Mouse (Mus musculus): ENCODE data around the gene Man2b2. TPM values are rescaled to one million over a fixed set of nuclear protein-coding genes. Genes with fewer than 3 reads are reported as not detected.

Gene Man2b2
- polyA plus RNA-seq, 1 experiment from 2014 or later: 17.0 TPM

- Histone ChIP-seq H3K4me1 (ENCODE audit: insufficient read depth) (no peaks in the 10 kb centered on the region), H3K27ac (ENCODE audit: low read depth) (no peak overlapping the region), H3K9me3 (ENCODE audit: low read length) (no peaks in the 10 kb centered on the region), H3K4me2 (ENCODE audit: low read depth, low read length) (no peak overlapping the region), H3K36me3 (replicated peaks; ENCODE audit: insufficient read depth, low read length) (no peaks in the 10 kb centered on the region), H3K9ac (replicated peaks) (no peak overlapping the region), H3K4me3 (ENCODE audit: low read depth, low read length) (no peak overlapping the region), H3K27me3 (ENCODE audit: insufficient read depth, low read length) (peaks cover 57% of the 10 kb centered on the region)
- WGBS (ENCODE audit: insufficient replicate concordance): 2% methylated on average over 56 of the region's 56 CpGs
- no peak for TF ChIP-seq EP300 (IDR thresholded peaks at IDR 0.05; ENCODE audit: low read depth)
- TF ChIP-seq CTCF (IDR thresholded peaks at IDR 0.05; ENCODE audit: low read depth): no peak
- DNase-seq (no peak), ATAC-seq (no peak)
Measured at GRCm38 (mm10) chr5:36869578-36870236, 39.3 kb upstream of the Man2b2 start.

DNA sequence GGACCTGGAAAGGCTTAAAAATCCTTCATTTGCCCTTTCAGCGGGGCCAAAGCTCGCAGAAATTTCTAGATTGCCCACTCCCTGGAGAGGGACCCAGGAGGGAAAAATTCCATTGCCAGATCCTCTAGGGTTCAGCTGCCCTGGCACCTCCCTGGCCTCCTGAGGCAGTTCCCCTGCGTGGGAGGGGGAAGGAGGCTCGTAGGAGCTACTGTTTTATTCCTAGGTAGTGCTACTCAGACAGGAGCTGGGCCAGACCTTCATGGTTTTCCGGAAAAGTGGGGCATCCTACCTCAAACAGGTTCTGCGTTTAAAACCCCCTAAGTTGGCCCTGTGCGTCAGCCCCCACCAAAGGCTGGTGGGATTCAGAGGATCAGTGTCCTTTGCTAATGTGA lies 38.7 kb upstream of the Man2b2 start:
- DNase-seq (no peak), ATAC-seq (no peak)
- H3K4me3 ChIP-seq (ENCODE audit: low read depth, low read length): no peak overlapping the region
- WGBS (ENCODE audit: insufficient replicate concordance): 2% methylated on average over 7 of the region's 7 CpGs
- H3K4me1 ChIP-seq (ENCODE audit: insufficient read depth): no peaks in the 10 kb centered on the region
- peaks cover 57% of the 10 kb centered on the region for H3K27me3 ChIP-seq (ENCODE audit: insufficient read depth, low read length)
- no peak overlapping the region for H3K9ac ChIP-seq (replicated peaks)
- no peaks in the 10 kb centered on the region for H3K36me3 ChIP-seq (replicated peaks; ENCODE audit: insufficient read depth, low read length)
- no peak overlapping the region for H3K4me2 ChIP-seq (ENCODE audit: low read depth, low read length)
- TF ChIP-seq EP300 (IDR thresholded peaks at IDR 0.05; ENCODE audit: low read depth): no peak
- no peak for TF ChIP-seq CTCF (IDR thresholded peaks at IDR 0.05; ENCODE audit: low read depth)
- H3K27ac ChIP-seq (ENCODE audit: low read depth): no peak overlapping the region
- H3K9me3 ChIP-seq (ENCODE audit: low read length): no peaks in the 10 kb centered on the region

- H3K27me3 ChIP-seq (ENCODE audit: insufficient read depth, low read length): peaks cover 57% of the 10 kb centered on the region
- no peak for DNase-seq
- TF ChIP-seq CTCF (IDR thresholded peaks at IDR 0.05; ENCODE audit: low read depth) (no peak), EP300 (IDR thresholded peaks at IDR 0.05; ENCODE audit: low read depth) (no peak)
- H3K4me2 ChIP-seq (ENCODE audit: low read depth, low read length): 0 out of 2 replicates have a peak within 1 kb of the TSS, but pooled peaks have one; percentile 13
- H3K9ac ChIP-seq (replicated peaks): no peak within 1 kb of the TSS
- no peak within 1 kb of the TSS for H3K4me3 ChIP-seq (ENCODE audit: low read depth, low read length)
- no peaks in the 10 kb centered on the region for H3K9me3 ChIP-seq (ENCODE audit: low read length)
- no peak for ATAC-seq
- H3K36me3 ChIP-seq (replicated peaks; ENCODE audit: insufficient read depth, low read length): no peaks in the 10 kb centered on the region
- H3K4me1 ChIP-seq (ENCODE audit: insufficient read depth): no peaks in the 10 kb centered on the region
- WGBS (ENCODE audit: insufficient replicate concordance): 2% methylated on average over 68 of the region's 108 CpGs
- no peak within 1 kb of the TSS for H3K27ac ChIP-seq (ENCODE audit: low read depth)
Measured at GRCm38 (mm10) chr5:36868266-36869090, 38.0 kb upstream of the Man2b2 start, which contains the start of gene Ppp2r2c. Gene Ppp2r2c, plus strand, starts transcription at chr5:36868513.

DNA sequence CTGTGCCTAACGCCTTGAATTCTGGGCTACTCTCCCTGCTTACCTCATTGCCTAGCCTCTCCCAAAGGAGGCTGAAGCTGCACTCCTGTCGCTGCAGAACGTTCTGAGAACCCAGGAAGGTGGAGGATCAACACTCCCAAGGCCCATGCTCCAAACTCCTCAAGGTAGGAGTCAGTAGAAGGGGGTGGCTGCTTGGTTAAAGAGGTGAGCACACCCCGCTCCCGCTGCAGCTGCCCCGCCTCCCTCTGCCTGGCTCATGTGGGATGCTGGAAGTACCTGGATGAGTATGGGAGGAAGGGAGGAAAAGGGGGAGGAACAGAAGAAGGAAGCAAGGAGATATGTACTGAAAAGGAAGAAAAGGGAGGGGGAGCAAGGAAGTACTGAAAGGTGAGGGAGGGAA lies 37.1 kb upstream of the Man2b2 start:
- Histone ChIP-seq H3K27me3 (ENCODE audit: insufficient read depth, low read length) (peaks cover 55% of the 10 kb centered on the region), H3K9me3 (ENCODE audit: low read length) (no peaks in the 10 kb centered on the region), H3K9ac (replicated peaks) (no peak overlapping the region), H3K4me3 (ENCODE audit: low read depth, low read length) (no peak overlapping the region), H3K4me1 (ENCODE audit: insufficient read depth) (no peaks in the 10 kb centered on the region), H3K36me3 (replicated peaks; ENCODE audit: insufficient read depth, low read length) (no peaks in the 10 kb centered on the region), H3K4me2 (ENCODE audit: low read depth, low read length) (no peak overlapping the region), H3K27ac (ENCODE audit: low read depth) (no peak overlapping the region)
- 8% methylated on average over 6 of the region's 6 CpGs for WGBS (ENCODE audit: insufficient replicate concordance)
- no peak for DNase-seq
- TF ChIP-seq CTCF (IDR thresholded peaks at IDR 0.05; ENCODE audit: low read depth): no peak
- TF ChIP-seq EP300 (IDR thresholded peaks at IDR 0.05; ENCODE audit: low read depth): no peak
- no peak for ATAC-seq

- TF ChIP-seq CTCF (IDR thresholded peaks at IDR 0.05; ENCODE audit: low read depth) (no peak), EP300 (IDR thresholded peaks at IDR 0.05; ENCODE audit: low read depth) (no peak)
- H3K9ac ChIP-seq (replicated peaks): no peak overlapping the region
- no peak overlapping the region for H3K27ac ChIP-seq (ENCODE audit: low read depth)
- 56% methylated on average over 7 of the region's 7 CpGs for WGBS (ENCODE audit: insufficient replicate concordance)
- no peaks in the 10 kb centered on the region for H3K4me1 ChIP-seq (ENCODE audit: insufficient read depth)
- ATAC-seq (no peak), DNase-seq (no peak)
- no peak overlapping the region for H3K4me2 ChIP-seq (ENCODE audit: low read depth, low read length)
- peaks cover 51% of the 10 kb centered on the region for H3K27me3 ChIP-seq (ENCODE audit: insufficient read depth, low read length)
- H3K4me3 ChIP-seq (ENCODE audit: low read depth, low read length): no peak overlapping the region
- no peaks in the 10 kb centered on the region for H3K36me3 ChIP-seq (replicated peaks; ENCODE audit: insufficient read depth, low read length)
- no peaks in the 10 kb centered on the region for H3K9me3 ChIP-seq (ENCODE audit: low read length)
Measured at GRCm38 (mm10) chr5:36866701-36867250, 36.3 kb upstream of the Man2b2 start.

DNA sequence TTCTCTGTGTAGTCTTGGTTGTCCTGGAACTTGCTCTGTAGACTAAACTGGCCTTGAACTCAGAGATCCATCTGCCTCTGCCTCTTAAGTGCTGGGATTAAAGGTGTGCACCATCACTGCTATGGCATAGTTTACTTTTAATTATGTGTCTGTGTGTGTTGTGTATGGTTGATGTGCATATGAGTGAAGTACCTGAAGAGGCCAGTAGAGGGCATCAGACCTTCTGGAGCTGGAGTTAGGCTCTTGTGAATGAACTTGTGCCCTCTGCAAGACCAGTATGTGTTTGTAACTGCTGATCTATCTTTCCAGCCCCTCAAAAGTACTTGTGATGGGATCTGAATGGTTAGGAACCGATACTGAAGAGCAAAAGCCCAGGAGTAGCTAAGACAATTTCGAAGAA lies 30.6 kb upstream of the Man2b2 start:
- H3K27ac ChIP-seq (ENCODE audit: low read depth): no peak overlapping the region
- TF ChIP-seq CTCF (IDR thresholded peaks at IDR 0.05; ENCODE audit: low read depth) (peak; percentile 59), EP300 (IDR thresholded peaks at IDR 0.05; ENCODE audit: low read depth) (no peak)
- no peaks in the 10 kb centered on the region for H3K9me3 ChIP-seq (ENCODE audit: low read length)
- no peak overlapping the region for H3K4me2 ChIP-seq (ENCODE audit: low read depth, low read length)
- H3K9ac ChIP-seq (replicated peaks): no peak overlapping the region
- DNase-seq: no peak
- ATAC-seq: no peak
- H3K4me3 ChIP-seq (ENCODE audit: low read depth, low read length): no peak overlapping the region
- H3K4me1 ChIP-seq (ENCODE audit: insufficient read depth): no peaks in the 10 kb centered on the region
- 82% methylated on average over 2 of the region's 2 CpGs for WGBS (ENCODE audit: insufficient replicate concordance)
- H3K27me3 ChIP-seq (ENCODE audit: insufficient read depth, low read length): no peaks in the 10 kb centered on the region; the same call in 1 of the 2 replicates
- no peaks in the 10 kb centered on the region for H3K36me3 ChIP-seq (replicated peaks; ENCODE audit: insufficient read depth, low read length)

Data from liver, postnatal 0 days (tissue).